Mouse (Mus musculus): ENCODE measurements around the gene Sdccag8. TPM values are rescaled to one million over a fixed set of nuclear protein-coding genes. Genes with fewer than 3 reads are reported as not detected.

The Sdccag8 gene
- total RNA-seq (2023; ENCODE audit: inconsistent age) = 19.0 to 24.8 TPM (median 22.2 TPM) in 4 replicates

GRCm38 (mm10) chr1:176814591-176815062 is at the start of gene Sdccag8:
Sdccag8 (plus strand) TSS chr1:176814660.

GRCm38 (mm10) chr1:176814036-176814420 is 432 bp upstream of the Sdccag8 start, which contains the start of gene Cep170:
Cep170 (minus strand) TSS chr1:176814067.

Other genes starting within 250 kb of the Sdccag8 start
- 73.6 to 97.8 TPM (median 80.4 TPM) in 4 replicates for gene Cep170, start 593 bp upstream of the Sdccag8 start, total RNA-seq (2023; ENCODE audit: inconsistent age)